Mouse (Mus musculus) cortical plate, adult 2 months (tissue): ENCODE results near the gene Scn8a.

ENCODE experiments used
- CTCF ChIP-seq: fragments of 200-500 bp; IDR thresholded peaks from 2 replicates; pipeline ENCODE4 v1.5.1; 2011; ENCODE audit warnings: mild to moderate bottlenecking, control low read depth, low read length; ENCODE audit not compliant: insufficient read depth; ENCODE audit errors: extremely low read depth
- POLR2A ChIP-seq: fragments of 200-500 bp; IDR thresholded peaks from 2 replicates; pipeline ENCODE4 v1.6.1; 2011; ENCODE audit warnings: mild to moderate bottlenecking, low read length, control low read depth; ENCODE audit not compliant: insufficient read depth; ENCODE audit errors: extremely low read depth

- TF ChIP-seq CTCF (no peak), POLR2A (no peak)
These were observed 83.2 kb downstream of the Scn8a start for GRCm38 (mm10) chr15:100952854-100953253.
